Mouse (Mus musculus) bone marrow macrophage, adult 2 months (primary cell): ENCODE measurements around the gene Slc3a2.
A peak's percentile ranks its signal among the peaks of the same experiment; 100 is the strongest.

Experiments used
- CTCF ChIP-seq: IDR thresholded peaks from 2 replicates; pipeline ENCODE4 v1.5.1; 2012; ENCODE audit warnings: low read depth, mild to moderate bottlenecking, low read length, moderate library complexity
- POLR2A ChIP-seq: IDR thresholded peaks from 2 replicates; pipeline ENCODE4 v1.6.1; 2012; ENCODE audit warnings: mild to moderate bottlenecking, low read depth, low read length, borderline replicate concordance

DNA sequence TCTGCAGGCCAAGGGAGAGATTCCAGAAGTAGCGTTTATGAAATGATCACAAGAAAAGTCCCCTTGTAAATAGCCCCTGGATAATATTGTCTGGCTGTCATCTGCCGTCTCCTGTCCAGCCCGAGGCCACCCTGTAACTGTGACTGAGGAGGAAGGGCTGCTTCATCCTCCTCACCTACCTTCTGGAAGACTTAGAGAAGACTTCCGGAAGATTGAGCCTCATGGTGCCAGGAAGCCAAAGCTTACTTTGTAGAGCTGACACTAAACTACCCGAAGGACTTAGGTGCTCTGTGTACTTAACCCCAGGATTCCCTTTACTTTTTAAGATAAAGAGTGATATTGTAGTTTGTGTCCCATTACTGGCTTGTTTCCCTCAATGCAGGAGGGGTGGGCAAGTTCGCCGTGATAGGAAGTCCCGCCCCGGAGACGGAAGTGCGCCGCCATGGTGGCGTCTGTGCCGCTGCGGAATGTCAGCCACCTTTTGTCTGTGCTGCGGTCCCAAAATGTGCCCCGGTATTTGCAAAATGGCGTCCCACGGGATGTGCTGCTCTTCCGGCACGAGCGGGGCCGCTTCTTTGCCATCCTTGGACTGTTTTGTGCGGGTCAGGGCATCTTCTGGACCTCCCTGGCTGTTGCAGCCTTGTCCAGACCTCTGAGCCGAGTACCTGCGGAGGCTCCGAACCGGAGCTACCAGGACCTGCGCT, 47.5 kb upstream of the Slc3a2 start, which contains the start of gene Tmem223:
- TF ChIP-seq CTCF (no peak), POLR2A (0 out of 2 replicates have a peak, but pooled peaks have one; percentile 79)
